Mouse (Mus musculus) heart, postnatal 10 days (tissue): ENCODE measurements at regions not wholly inside any gene's neighbourhood (a gene's known extent, or its start where the extent isn't known, plus 50 kb on each side); places are given as distances from the start of the nearest gene placed in this dataset.
A peak's percentile ranks its signal among the peaks of the same experiment; 100 is the strongest.
"Not testable (repeated sequence)": the region's sequence is repeated elsewhere in the genome, so short reads cannot be mapped to it uniquely, and the experiment has no call there.

Experiments
- DNase-seq, 2 experiments: peaks; one replicate each; pipeline ENCODE4 v3.0.0; 2021
- intact Hi-C: fragments of 180-260 bp; cut with DNase I; formaldehyde crosslinking; loops from one replicate; pipeline ENCODE4 v1.15.1; 2025

GRCm38 (mm10) chr12:29354816-29355215, 173.4 kb upstream of the Myt1l start:
- DNase-seq, result no peak
- intact Hi-C loops, result no loop called here

GRCm38 (mm10) chr12:29356681-29357397, 171.3 kb upstream of the Myt1l start:
- intact Hi-C loops, result no loop called here
- no peak for DNase-seq

GRCm38 (mm10) chr12:29361236-29361635, 166.9 kb upstream of the Myt1l start:
- intact Hi-C loops, result no loop called here
- no peak for DNase-seq

- intact Hi-C loops, DNase-seq: not testable (repeated sequence)
Measured at GRCm38 (mm10) chr12:29367741-29368106, 160.5 kb upstream of the Myt1l start.

- intact Hi-C loops, result no loop called here
- peak; percentile 35 to 39 for DNase-seq
Measured at GRCm38 (mm10) chr12:29368107-29368819, 159.9 kb upstream of the Myt1l start.

- intact Hi-C loops, result no loop called here
- no peak for DNase-seq
Measured at GRCm38 (mm10) chr12:29368820-29369175, 159.4 kb upstream of the Myt1l start.

GRCm38 (mm10) chr12:29391756-29392155, 136.4 kb upstream of the Myt1l start:
- DNase-seq, result no peak
- intact Hi-C loops, result no loop called here

- DNase-seq, result no peak
- intact Hi-C loops, result no loop called here
Measured at GRCm38 (mm10) chr12:29394271-29394670, 133.9 kb upstream of the Myt1l start.

- intact Hi-C loops, result no loop called here
- DNase-seq, result no peak
Measured at GRCm38 (mm10) chr12:29394881-29395280, 133.3 kb upstream of the Myt1l start.

GRCm38 (mm10) chr12:29395401-29395982, 132.7 kb upstream of the Myt1l start:
- no peak for DNase-seq
- intact Hi-C loops, result no loop called here

GRCm38 (mm10) chr12:29404434-29404833, 123.8 kb upstream of the Myt1l start:
- DNase-seq, result no peak

GRCm38 (mm10) chr12:29409336-29410055, 118.7 kb upstream of the Myt1l start:
- intact Hi-C loops, result no loop called here
- no peak for DNase-seq

More at GRCm38 (mm10) chr12:29404434-29404833, 123.8 kb upstream of the Myt1l start:
- intact Hi-C loops, result no loop called here

GRCm38 (mm10) chr12:29433936-29434335, 94.2 kb upstream of the Myt1l start:
- intact Hi-C loops, result no loop called here
- no peak for DNase-seq

- intact Hi-C loops, result no loop called here
- DNase-seq, result no peak
Measured at GRCm38 (mm10) chr12:29439343-29440019, 88.7 kb upstream of the Myt1l start.

GRCm38 (mm10) chr12:29465201-29465600, 63.0 kb upstream of the Myt1l start:
- intact Hi-C loops, result not testable (repeated sequence)
- peak; percentile 72 to 81 for DNase-seq
